Mouse (Mus musculus) kidney, adult 8-10 months (tissue): ENCODE data around the gene Cdk11b.
"Not testable (repeated sequence)": the region's sequence is repeated elsewhere in the genome, so short reads cannot be mapped to it uniquely, and the experiment has no call there.

Experiments
- DNase-seq, 2 experiments: peaks; one replicate each; pipeline ENCODE4 v3.0.0; 2022

The Cdk11b gene

DNA sequence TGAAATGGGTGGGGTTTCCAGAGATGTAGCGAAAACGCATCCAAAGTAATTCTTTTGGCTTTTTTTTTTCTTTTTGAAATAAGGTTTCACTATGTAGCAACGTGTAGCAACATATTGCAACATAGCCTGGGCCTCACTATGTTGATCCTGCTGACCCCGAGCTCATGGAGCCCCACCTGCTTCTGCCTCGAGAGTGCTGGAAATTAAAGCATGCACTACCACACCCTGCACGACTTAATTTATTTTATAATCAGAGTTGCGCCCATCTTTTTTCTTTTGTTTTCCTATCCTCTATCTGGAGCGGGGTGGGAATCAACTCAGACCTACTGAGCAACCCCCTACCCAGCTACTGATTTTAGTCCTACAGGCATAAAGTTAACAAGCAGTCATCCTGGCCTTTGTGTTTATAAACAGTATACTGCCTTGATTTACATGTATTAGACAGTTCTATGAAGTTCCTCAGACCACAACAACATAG, 45.0 kb downstream of the Cdk11b start:
- no peak for DNase-seq

DNA sequence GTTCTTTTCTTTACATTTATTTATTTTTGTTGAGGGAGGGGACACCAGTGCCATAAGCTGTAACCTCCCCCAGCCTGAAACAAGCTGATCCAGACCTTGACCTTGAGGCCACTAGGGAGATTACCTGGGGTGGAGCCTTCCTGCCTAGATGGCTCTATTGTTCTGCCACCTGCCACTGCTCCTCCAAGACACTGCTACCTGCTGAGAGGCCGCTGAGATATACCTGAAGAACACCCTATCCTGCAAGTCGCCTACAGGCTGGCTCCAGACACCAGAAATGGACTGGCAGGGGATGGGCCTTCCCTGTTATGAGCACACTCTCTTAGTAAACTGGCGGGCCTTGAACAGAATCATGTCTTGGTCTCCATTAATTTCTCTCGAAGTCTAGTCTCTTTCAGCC, 45.6 kb downstream of the Cdk11b start:
- DNase-seq, result not testable (repeated sequence)

DNA sequence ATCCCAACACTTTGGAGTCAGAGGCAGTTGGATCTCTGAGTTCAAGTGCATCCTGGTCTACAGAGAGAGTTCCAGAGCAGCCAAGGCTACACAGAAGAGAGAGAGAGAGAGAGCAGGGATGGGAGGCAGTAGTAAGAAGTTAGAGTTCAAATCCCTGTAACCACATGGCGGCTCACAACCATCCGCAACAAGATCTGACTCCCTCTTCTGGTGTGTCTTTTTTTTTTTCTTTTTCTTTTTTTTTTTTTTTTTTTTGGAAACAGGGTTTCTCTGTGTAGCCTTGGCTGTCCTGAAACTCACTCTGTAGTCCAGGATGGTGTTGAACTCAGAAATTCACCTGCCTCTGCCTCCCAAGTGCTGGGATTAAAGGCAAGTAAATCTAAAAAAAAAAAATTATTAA, 47.4 kb downstream of the Cdk11b start:
- no peak for DNase-seq

DNA sequence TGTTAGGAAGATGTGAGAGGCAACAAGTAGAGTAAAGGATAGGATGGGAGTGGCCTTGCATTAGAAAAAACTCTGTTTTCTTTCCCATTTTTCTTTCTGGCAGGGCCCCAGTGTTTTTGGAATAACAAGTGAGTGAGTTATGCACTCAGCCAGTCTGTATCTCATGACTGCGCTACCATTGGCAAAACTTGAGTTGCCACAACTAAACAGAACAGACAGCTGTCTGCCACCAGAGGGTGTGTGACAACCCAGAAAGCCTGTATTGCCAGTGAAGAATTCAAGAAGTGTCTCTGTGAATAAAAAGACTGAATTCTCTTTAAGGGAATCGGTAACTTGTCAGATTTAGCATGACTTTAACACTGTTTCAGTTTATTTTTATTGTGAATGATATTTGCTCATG, 51.3 kb downstream of the Cdk11b start:
- no peak for DNase-seq

DNA sequence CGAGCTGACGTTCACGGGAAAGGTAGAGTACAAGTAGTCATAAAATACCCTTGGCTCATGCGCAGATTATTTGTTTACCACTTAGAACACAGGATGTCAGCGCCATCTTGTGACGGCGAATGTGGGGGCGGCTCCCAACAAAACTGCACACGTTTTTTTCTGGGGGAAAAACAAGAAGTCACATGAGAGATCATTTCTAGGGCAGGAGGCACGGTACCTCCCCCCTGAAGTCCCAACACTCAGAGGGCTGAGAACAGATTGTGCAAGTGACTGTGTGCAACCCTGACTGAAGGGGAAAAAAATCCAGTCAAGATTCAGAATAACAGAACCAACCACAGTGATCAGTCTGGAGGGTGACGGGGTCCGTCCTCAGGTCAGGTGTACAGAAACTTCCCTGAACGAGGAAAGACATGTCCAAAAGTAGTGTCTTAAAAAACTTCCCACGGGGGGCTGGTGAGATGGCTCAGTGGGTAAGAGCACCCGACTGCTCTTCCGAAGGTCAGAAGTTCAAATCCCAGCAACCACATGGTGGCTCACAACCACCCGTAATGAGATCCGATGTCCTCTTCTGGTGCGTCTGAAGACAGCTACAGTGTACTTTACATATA, 59.1 kb downstream of the Cdk11b start:
- DNase-seq, result not testable (repeated sequence)

DNA sequence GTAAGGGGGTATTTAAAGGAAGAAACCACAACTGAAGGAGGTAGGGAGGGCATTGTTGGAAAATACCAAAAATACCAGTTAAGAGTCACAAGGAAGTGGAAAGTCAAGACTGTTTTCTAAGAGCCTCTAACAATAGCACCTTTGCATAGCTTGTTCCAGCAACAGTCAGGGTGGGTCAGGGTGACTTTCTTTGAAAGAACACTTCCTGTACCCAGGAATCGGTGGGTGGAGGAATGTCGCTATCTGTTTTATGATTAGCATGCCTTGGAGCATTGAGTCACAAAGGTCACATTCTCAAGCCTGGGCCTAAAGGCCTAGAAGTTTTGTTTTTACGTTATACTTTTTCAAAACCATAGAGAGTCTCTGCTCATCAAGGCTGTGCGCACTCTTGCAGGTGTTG, 63.1 kb downstream of the Cdk11b start:
- DNase-seq, result not testable (repeated sequence)

DNA sequence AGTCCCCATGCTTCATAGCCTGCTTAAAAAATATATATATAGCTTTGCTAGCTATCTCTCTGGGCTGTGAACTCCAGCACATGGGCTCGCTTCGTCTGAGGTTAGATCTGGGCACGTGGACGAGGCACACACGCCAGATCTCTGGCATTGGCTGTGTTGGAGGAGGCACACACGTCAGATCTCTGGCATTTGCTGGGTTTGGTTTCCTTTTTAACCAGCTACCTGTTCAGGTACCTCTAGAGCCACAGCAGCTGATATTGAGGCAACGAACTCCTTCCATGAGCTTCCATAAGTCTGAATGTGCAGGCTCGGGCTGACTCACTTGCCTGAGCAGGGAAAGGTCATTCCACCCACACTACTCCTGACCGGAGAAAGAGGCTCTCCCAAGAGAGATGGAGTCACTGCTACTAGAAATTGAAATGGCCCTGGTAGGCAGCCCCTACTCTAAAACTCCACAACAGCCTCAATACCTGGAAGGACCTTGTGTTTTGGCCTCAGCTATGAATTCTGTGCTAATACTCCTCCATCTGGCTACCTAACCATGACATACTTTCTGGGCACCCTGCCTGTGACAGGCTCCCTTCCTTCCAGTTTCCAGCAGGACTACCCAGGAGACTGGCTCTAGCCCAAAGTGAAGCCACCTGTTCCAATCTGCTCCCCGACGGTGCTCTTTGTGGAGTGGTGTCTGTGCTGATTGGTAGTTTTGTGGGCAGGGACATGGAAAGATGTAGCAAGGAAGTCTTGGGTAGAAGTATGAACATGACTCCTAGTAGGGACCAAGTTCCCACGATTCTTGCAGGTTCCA, 66.1 kb downstream of the Cdk11b start:
- DNase-seq, result no peak

DNA sequence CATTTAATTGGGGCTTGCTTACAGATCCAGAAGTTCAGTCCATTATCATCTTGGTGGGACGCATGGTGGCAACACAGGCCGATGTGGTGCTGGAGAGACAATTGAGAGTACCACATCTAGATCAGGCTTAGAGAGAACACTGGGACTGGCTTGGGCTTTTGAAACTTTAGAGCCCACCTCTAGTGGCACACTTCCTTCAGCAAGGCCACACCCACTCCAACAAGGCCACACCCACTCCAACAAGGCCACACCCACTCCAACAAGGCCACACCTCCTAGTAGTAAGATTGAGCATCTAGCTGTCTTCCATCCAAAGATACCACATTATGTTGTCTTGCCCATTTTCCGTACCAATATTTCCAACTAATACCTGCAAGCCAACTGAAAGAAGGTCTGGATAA, 67.8 kb downstream of the Cdk11b start:
- no peak for DNase-seq

DNA sequence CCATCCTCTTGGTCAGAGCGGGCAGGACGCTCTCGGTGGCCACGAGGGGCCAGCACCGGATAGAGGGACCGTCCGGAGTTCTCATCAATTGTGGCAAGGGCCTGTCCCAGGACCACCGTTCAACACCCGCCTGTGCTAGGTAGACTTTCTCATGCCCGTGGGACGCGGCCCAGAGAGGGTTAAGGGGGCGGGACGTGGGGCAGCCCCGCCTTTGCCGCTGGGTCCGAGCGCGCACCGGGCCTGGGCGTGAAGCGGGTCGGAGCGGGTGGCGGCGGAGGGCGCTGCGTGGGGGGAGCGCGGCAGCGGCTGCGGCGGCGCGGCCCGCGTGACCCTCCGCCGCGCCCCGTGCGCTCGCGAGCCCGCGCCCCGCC, 69.4 kb downstream of the Cdk11b start, which contains the start of gene Fndc10:
TSS of gene Fndc10 (plus strand) at position 232 of the 371 bp plus-strand sequence.
- DNase-seq, result peak in 1 of 2 experiments; percentile 51

DNA sequence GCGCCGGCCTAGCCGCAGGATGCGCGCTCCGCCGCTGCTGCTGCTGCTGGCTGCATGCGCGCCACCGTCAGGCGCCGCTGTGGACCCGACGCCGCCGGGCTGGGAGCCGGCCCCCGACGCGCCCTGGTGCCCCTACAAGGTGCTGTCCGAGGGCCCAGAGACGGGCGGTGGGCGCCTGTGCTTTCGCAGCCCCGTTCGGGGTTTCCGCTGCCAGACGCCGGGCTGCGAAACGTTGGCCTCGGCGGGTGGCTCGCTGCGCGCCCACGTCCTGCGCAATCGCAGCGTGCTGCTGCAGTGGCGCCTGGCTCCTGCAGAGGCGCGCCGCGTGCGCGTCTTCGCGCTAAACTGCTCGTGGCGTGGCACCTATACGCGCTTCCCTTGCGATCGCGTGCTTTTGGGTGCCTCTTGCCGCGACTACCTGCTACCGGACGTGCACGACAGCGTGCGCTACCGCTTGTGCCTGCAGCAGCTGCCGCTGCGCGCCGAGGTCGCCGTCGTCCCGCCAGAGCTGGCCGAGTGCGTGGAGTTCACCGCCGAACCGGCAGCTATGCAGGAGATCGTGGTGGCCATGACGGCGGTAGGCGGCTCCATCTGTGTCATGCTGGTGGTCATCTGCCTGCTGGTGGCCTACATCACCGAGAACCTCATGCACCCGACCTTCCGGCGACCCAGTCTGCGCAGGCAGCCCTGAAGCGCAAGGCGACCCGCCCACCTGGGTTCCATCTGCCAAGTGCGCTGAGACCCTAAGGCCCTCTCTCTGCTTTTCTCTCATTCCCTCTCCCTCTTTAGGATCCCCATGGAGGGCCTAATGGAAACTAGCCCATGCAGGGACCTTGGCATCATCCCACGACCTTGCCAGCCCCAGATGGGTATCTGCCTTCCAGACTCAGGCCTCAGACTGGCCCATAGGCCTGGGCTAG, 70.1 kb downstream of the Cdk11b start:
- peak in 1 of 2 experiments; percentile 16 for DNase-seq

DNA sequence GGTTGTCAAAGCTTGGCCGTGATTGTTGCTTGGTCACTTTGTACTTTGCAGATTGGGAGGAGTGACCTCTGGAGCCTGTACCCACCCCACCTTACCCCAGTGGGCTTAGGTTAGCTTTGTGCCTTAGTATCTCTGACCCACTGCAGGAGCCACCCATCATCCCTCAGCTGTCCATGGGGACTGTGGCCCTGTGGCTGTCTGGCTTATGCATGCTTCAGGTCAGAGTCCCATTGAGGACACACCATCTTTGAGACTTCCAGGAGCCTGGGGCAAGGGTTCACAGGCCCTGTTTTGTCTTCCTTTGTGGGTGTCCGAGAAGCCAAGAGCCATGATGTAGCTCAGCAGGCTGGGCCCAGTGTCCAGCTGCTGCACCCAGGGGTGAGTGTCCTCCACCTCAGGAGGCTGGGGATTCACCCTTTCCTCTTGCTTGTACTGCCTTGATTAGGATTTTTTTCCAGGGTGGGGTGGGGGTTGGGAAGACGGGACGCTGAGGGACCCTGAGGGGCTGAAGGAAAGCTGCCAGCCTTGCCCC, 70.9 kb downstream of the Cdk11b start:
- DNase-seq, result no peak

DNA sequence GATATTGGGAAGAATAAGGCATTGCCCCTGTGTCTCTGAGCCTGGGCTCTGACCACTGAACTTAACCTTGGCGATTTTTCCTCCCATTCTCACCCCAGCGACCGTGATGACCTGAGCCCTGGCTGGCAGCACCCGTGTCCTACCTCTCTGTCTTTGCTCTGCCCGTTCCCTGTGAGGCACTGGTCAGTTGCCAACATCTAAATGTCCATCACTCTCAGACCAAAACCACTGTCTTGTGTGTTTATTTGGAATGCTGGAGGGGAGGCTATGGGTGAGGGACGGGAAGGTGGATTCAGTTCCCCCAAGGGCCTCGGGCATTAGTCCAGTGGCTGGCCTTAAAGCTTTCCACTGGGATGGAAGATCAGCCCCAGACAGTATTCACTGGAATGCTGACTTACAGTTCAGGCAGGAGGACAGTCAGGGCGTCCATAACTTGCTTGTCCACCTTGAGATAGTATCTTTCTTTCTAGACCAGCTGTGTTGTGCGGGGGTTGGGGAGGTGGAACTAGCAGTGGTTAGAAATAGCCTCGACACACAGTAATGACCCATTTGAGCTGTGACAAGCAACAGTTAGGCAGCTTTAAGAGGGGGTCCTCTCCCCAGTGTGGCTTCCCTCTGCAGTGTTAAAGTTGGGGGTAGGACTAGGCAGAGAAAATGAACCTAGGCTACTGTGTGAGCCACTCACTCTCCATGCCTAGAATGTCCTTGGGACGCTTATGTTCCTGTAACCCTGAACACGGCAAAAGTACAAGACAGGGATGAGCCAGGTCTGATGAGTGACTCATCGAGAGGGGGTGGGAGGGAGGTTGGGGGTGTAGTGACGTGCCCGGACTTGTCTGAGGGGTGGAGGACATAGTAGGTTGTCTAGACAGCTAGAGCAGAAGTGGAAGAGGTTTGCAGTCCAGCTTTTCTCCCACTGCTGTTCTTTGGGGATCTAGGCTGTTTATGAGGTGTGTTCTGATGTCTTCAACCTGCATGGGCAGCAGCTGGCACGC, 71.9 kb downstream of the Cdk11b start:
- DNase-seq, result no peak
